Mouse (Mus musculus): Measurements from ENCODE around the gene Bace2. TPM values are rescaled to one million over a fixed set of nuclear protein-coding genes. Genes with fewer than 3 reads are reported as not detected.

The Bace2 gene
- total RNA-seq, 2 experiments from 2014 or later = 13.2 to 17.0 TPM

- no peak for DNase-seq
Measured at GRCm38 (mm10) chr16:97401741-97402140, 45.2 kb downstream of the Bace2 start.

DNA sequence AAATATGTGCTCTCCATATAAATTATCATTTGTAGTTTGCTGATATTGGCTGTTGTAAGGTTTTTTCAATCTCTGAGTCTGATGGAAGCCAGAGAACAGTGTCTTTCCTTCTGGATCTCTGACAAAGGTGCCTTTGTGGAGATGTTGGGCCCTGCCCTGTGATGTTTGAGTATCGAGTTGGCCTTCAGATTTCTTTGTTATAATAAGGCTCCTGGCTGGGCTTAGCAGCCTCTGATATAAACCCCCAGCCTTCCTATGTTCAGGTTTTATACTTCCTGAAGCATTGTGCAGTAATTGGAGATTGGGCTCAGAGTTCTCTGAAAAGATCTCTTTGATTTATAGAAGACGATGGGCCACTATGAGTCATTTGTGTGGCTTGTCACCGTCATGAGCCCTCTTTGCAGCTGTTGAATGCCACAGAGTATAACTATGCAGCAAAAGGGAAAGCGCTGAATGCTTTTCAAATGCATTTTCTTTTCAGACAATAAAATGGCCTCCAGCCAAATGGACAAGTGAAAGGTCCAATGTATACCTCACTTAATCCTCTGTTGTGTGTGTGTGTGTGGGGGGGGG is 45.8 kb downstream of the Bace2 start:
- DNase-seq = no peak

- DNase-seq = no peak
Measured at GRCm38 (mm10) chr16:97405476-97406012, 49.0 kb downstream of the Bace2 start.

GRCm38 (mm10) chr16:97417896-97418542 is 61.5 kb downstream of the Bace2 start:
- DNase-seq = peak; percentile 48 to 74

DNA sequence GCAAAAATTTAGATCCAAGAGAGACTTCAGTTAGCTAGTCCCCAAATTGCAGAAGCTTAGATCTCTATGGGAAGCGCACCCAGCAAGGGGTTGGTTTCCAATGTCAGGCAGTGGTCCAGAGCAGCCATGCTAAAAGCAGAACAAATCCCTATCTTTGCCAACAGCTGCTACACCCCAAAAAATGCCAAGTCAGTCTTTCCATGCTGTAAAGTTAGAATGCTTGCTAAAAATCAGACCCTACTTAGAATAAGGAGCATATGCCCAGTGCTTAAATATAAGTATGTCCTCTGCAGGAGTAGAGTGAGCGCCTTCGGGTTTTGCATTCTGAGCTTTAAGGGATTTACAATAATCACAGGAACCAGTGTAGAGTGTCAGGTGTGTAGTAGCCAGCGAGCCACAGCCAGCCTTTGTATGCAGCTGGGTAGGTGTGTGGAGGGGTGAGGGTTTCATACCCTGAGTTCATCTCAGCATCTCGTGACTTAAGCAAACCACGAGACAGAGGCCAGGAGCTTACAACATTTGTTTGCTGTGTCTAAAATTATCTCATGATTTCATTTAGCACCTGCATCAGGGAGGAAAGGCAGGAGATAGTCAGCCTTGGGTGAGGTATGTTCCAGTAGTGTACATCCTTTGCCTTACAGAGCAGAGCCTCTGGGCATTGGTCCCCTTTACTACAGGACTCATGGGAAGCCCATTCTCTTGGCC is 62.4 kb downstream of the Bace2 start:
- no peak for DNase-seq

GRCm38 (mm10) chr16:97421671-97422070 is 65.1 kb downstream of the Bace2 start:
- no peak for DNase-seq

- no peak for DNase-seq
Measured at GRCm38 (mm10) chr16:97423627-97424026, 67.1 kb downstream of the Bace2 start.

GRCm38 (mm10) chr16:97428026-97428425 is 71.5 kb downstream of the Bace2 start:
- no peak for DNase-seq

DNA sequence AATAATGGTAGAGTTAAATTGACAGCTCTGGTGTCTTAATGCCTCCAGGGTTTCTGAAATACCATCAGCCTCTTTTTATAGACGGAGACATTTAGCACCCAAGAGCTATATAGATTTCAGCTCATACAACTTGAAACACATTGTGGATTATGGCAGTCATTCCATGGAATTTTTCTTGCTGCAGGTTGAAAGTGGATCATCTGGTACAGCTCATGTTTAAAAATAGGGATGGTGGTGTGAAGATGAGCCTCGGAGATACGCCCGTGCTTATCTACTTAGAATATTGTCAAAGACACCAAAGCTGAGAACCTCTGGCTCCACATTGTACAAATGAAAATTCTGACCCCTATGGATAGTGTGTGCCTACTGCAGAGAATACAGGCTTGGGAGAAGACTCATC is 73.5 kb downstream of the Bace2 start:
- DNase-seq = no peak

DNA sequence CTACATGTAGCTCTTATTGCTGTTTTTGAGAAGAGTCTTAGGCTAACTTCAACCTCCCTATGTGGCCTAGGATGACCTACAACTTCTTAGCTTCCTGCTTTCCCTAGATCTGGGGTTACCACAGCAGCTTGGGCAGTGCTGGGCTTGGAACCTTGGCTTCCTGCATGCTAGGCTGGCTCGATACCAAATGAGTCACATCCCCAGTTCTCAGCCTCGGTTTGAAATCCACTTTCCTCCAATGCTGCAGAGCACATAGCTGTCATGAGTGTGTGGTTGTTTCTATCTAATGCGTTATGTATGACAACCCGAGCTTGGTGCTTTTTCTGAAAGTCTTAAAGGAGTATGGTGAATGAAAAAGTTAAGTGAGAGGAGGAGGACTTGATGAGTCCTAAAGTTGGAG is 74.8 kb downstream of the Bace2 start:
- peak; percentile 81 for DNase-seq

DNA sequence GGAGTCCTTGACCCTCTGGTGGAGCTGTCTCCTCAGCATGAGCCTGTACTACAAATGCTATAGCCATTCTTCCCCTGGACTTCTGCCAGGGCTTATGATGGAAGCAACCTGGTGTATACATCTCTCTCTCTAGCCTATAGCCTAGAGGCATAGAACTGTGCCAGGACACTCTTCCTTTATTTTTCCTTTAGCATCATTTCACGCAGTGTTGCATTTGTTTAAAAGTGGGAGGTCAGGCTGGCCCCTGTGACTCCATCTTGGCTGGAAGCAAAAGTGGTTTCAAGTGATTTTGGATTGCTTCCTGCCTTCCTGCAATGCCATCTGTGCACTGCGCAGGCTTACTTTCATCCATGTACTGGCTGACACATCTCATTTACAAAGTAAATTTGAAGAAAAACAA is 77.7 kb downstream of the Bace2 start:
- DNase-seq = no peak

DNA sequence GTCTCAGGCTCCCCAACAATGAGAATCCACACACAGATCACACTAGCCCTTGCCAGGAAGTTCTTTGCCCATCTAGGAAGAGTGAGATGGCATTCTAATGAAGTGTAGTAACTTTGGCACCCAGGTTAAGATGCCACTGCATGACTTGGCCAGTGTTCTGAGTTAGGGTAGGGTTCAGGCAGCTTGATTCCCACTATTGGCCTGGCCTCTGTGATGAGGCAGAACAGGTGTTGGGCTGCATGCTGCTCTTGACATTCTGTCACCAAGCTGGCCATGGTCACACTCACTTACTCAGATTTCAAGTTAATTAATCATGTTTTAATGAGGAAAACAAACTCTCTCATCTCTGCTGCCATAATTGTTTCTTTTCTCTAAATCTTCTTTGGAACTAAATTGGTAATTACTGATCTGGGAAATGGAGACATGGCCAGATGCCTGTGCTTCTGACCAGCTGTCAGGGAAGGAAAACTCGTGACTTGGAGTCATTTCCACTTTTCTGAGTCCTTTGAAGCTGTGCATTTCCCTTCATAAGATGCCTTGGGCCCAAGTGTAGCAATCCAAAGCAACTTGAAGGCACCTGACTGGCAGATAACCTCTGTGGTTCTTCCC is 81.0 kb downstream of the Bace2 start:
- no peak for DNase-seq

DNA sequence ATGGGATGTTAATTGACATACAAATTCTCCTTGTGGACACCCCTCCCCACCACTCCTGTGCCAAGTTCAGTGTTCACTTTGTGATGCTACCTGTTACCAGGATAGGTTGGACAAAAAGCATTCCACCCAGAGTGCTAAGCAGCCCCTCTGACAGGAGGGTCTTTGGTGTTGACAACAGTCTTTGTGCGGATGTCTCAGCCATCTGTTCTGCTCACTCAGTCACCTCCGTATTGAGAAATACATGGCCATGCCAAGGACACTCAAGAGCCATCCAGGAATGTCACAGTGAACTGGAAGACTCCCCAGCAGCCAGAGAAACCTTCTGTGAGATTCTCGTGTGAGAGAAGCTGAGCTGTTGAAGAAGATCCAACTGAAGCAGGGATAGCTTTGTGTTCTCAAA is 81.6 kb downstream of the Bace2 start:
- DNase-seq = no peak

- no peak for DNase-seq
Measured at GRCm38 (mm10) chr16:97441967-97442366, 85.4 kb downstream of the Bace2 start.

DNA sequence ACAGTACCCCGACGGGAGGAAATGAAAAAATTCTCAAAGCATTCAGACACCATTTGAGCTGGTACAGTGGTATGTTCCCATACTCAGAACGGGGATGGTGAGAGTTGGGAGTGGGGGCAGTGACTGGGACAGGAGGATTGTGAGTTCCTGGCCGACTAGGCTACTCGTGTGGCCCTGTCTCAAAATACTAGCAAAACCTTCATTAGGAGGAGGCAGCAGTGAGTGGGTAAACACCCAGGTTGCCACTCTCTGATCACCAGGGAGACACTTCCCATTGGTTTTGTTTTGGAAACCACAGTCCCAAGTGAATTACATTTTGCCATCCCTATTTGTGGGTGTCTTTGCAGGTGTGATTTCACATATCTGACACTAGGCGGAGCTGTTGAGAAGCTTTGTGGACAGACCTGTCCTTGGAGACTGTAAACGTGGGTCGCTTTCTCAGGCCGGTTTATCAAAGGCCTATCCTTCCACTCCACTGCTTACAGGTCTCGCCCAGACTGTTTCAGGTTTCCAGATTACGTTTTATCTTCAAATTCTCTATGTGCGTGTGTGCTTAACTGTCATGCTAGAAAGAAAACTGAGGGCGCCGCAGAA is 87.2 kb downstream of the Bace2 start:
- peak; percentile 22 to 58 for DNase-seq

DNA sequence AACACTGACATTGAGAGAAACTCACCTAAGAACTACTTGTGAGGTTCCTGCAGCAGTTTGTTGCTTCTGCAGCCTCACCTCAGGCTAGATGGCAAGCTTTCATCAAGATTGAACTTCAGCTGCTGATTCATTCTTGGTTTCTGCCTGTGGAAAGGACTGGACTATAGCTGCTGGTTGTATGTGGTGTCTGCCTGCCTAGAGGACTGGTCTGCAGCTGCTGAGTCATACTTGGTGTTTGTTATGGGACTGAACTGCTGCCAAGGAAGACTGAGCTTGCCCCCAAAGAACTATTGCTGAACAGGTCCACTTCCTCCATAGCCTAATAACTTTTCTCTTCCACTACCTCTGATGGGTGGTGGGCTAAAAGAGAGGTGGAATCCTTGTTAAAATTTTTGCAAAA is 90.8 kb downstream of the Bace2 start:
- no peak for DNase-seq

DNA sequence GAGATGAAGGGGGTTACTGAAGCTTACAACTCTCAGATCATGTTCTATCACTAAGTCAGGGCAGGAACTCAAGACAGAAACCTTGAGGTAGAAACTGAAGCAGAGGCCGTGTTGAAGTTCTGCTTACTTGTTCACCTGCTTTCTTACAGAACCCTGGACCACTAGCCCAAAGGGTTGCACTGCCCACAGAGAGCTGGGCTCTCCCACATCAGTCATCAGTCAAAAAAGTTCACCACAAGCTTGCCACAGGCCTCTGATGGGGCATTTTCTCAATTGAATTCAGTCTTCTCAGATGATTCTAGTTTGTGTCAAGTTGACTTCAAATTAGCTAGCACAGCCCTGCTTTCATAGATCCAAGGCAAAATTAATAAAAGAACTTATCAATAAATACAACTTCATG is 103.3 kb downstream of the Bace2 start:
- no peak for DNase-seq

GRCm38 (mm10) chr16:97461271-97461670 is 104.7 kb downstream of the Bace2 start:
- no peak for DNase-seq

DNA sequence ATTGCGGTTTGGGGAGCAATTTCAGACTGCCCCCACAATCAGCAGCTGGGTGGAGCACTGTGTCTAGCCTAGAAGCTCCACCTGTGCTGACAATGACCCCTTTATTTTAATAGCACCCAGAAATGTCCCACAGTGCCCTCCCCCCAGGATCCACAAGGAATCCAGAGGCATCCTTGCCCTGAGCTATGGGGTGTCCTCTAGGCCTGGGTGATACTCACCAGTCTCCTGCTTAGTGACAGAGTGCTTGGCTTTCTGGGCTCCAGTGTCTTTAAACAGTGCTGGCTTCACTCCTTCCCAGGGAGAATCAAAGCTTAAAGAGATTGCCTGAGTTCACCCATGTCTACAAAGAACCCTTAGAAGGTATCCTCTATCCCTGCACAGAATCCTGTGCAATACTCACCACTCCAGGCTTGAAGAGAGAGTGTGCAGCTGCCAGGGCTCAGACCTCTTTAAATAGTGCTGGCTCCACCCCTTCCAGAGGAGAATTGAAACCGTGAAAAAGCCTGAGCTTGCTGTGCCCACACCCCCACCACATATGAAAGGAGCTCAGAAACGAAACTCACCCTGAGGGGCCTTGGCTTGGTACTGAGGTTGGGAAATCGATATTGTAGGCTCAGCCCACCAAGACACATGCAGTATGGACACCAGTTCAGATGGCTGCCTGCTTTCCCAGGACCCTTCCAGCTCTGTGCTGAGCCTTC is 106.1 kb downstream of the Bace2 start, which contains the start of gene Mx1:
Mx1 (minus strand) TSS at position 427 of the 701 bp plus-strand sequence.
- DNase-seq = no peak

DNA sequence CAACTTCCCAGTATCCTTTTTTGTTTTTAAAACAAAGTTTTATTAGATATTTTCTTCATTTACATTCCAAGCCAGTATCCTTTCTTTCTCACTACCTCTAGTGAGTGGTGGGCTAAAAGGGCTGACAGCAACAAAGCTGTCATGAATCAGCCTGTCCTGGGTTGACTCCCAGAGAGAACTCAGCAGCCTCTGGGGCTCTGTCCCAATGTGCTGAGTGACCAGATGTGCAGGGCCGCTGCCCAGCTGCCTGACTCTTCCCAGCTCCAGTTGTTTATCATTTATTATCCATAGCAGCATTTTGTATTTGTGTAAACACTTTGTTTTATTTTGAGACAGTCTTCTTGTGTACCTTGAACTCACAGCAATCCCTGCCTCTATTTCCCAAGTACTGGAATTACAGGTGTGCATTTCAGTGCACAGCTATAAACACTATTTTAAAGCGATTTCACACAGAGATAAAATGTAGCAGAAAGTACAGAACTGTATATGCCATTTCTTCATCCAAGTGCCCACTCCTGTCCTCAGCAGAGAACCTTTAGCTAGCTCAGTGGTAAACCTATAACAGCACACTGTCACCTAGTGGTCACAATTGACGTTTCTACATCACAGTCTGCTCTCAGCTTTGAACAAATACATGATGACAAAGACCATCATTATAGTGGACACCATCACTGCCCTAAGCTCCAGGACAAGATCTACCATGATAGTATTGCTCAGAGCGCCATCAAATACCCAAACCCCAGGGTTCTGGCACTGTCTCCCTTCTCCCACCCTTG is 109.8 kb downstream of the Bace2 start:
- DNase-seq = no peak

DNA sequence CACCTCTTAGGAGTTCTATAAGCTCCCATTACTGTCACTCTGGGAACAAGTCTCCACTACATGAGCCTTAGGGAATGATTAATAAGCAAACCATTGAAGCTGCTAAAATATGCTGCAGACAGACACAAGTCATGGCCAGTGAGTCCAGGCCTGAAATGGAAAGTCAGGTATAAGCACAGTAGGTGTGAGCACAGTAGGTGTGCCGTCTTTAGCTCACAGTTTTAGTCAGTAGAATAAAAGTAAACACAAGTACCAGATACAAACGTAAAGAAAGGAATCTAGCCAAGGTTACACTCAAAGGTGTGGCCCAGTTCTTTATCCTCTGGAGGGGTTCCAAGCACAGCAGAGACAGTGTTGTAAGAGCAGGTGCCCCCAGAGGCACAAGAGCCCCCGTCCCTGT is 110.9 kb downstream of the Bace2 start:
- DNase-seq = no peak

All from adrenal gland, postnatal 36 days (tissue).